Mouse (Mus musculus) MEL (cell line): Measurements from ENCODE around the gene Wars.

Source experiments
- CTCF ChIP-seq, 3 experiments: IDR thresholded peaks in 2 of 3; conservative IDR thresholded peaks in 1 of 3; 2 replicates each; pipeline ENCODE4 v1.5.1; 2011 to 2012; ENCODE audit warnings: low read length in 3 of 3, low read depth in 2 of 3, mild to moderate bottlenecking in 2 of 3, improper control_type of control experiment in 1 of 3, inconsistent platforms in 1 of 3, mixed read lengths in 1 of 3, moderate library complexity in 1 of 3; ENCODE audit not compliant: control insufficient read depth in 1 of 3, insufficient read depth in 1 of 3, poor library complexity in 1 of 3, severe bottlenecking in 1 of 3
- E2F4 ChIP-seq: IDR thresholded peaks from 2 replicates; pipeline ENCODE4 v1.6.1; 2011; ENCODE audit warnings: low read depth, low read length, improper control_type of control experiment, borderline replicate concordance
- EP300 ChIP-seq, 2 experiments: IDR thresholded peaks; 2 replicates each; pipeline ENCODE4 v1.6.1; 2011; ENCODE audit warnings: improper control_type of control experiment in 2 of 2, low read length in 2 of 2, low read depth in 1 of 2, mild to moderate bottlenecking in 1 of 2
- JUND ChIP-seq: IDR thresholded peaks from 2 replicates; pipeline ENCODE4 v1.6.1; 2011; ENCODE audit warnings: low read depth, mild to moderate bottlenecking, improper control_type of control experiment, low read length
- MAZ ChIP-seq: IDR thresholded peaks from 2 replicates; pipeline ENCODE4 v1.6.1; 2012; ENCODE audit warnings: low read depth, mild to moderate bottlenecking, inconsistent platforms, low read length, improper control_type of control experiment
- POLR2A ChIP-seq, 2 experiments: IDR thresholded peaks; 2 replicates each; pipeline ENCODE4 v1.6.1; 2011 to 2012; ENCODE audit warnings: low read length in 2 of 2, mild to moderate bottlenecking in 2 of 2, control low read depth in 1 of 2, improper control_type of control experiment in 1 of 2, low read depth in 1 of 2, moderate library complexity in 1 of 2; ENCODE audit not compliant: control insufficient read depth in 1 of 2, insufficient read depth in 1 of 2, poor library complexity in 1 of 2
- TBP ChIP-seq: IDR thresholded peaks from 2 replicates; pipeline ENCODE4 v1.8.0; 2011; ENCODE audit warnings: low read depth, low read length, improper control_type of control experiment
- USF1 ChIP-seq: IDR thresholded peaks from 2 replicates; pipeline ENCODE4 v1.6.1; 2014; ENCODE audit warnings: low read depth, mild to moderate bottlenecking, inconsistent platforms, low read length, improper control_type of control experiment, moderate library complexity
- ZNF384 ChIP-seq: IDR thresholded peaks from 2 replicates; pipeline ENCODE4 v1.6.1; 2012; ENCODE audit warnings: low read depth, mild to moderate bottlenecking, inconsistent platforms, low read length, improper control_type of control experiment

DNA sequence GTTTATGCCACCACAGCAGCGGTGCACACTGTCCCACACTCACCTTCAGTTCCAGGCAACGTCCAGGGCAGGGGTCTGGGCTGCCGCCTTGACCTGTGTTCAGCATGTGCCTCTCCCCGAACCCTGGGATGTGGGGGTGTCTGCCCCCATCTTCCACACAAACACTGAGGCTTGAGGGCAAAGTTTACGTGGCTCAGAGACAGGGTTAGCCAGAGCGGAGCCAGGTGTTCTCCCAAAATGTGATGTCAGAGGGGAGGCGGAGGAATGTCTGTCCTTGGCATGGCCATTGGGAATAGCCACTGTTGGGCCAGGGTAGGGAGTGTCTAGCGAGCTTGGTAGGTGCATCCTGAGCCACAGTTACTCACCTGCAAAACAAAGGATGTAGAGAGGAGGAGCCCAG lies 41.2 kb downstream of the Wars start:
- no peak for TF ChIP-seq JUND
- TF ChIP-seq CTCF (IDR thresholded peaks at IDR 0.05 in 2 of 3, conservative IDR thresholded peaks at IDR 0.05 in 1 of 3; ENCODE audit: control insufficient read depth in 1 of 3, insufficient read depth in 1 of 3, low read depth in 2 of 3, low read length in 3 of 3, poor library complexity in 1 of 3, severe bottlenecking in 1 of 3): no peak
- no peak for TF ChIP-seq MAZ
- no peak for TF ChIP-seq POLR2A (IDR thresholded peaks at IDR 0.05; ENCODE audit: control insufficient read depth in 1 of 2, insufficient read depth in 1 of 2, low read depth in 1 of 2, low read length in 2 of 2, poor library complexity in 1 of 2)
- no peak for TF ChIP-seq EP300 (IDR thresholded peaks at IDR 0.05; ENCODE audit: low read depth in 1 of 2, low read length in 2 of 2)
- TF ChIP-seq USF1: no peak
- TF ChIP-seq ZNF384: no peak
- no peak for TF ChIP-seq TBP
- TF ChIP-seq E2F4: no peak
